ENCODE assay signal across 25 mouse cellular contexts in the genomic region with DNA sequence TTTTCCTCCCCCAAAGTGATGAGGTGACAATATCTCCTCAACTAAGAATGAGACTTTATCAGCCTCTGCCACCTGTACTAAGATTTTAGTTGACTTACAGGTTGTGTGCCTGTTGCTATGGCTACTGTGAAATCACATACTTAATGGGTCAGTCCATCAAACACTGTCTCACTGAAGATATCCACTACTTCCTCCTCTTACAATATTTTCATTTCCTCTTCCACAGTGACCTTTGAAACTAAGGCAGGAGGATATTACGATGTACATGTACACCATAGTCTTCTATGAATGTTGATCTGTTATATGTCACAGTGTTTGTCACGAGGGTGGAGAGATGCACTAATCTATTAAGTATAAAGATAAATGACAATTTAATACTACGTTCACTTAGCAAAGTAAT.
"Had no signal": no experiment of that assay in that cellular context is flagged by ENCODE, and none has a peak within 500 bp of the region (broad histone marks: within the 10 kb centered on the region; RNA-seq: fewer than 3 reads in every experiment).

No protein-coding gene starts in this region.

- H3K9ac ChIP-seq: forebrain, postnatal 0 days; heart, embryonic 13.5 days; heart, embryonic 15.5 days; hindbrain, embryonic 13.5 days; hindbrain, embryonic 15.5 days; kidney, embryonic 15.5 days; limb, embryonic 12.5 days; liver, embryonic 13.5 days had no signal

- H3K4me1 ChIP-seq: heart, embryonic 10.5 days; heart, embryonic 13.5 days; heart, embryonic 15.5 days; hindbrain, embryonic 13.5 days; hindbrain, embryonic 15.5 days; kidney, embryonic 15.5 days; limb, embryonic 10.5 days; limb, embryonic 12.5 days; liver, embryonic 13.5 days had no signal

- H3K27ac ChIP-seq: heart, embryonic 10.5 days; heart, embryonic 13.5 days; heart, embryonic 15.5 days; hindbrain, embryonic 13.5 days; hindbrain, embryonic 15.5 days; hindbrain, postnatal 0 days; kidney, embryonic 15.5 days; kidney, postnatal 0 days; left cerebral cortex, adult 2 months; limb, embryonic 10.5 days; limb, embryonic 12.5 days; liver, embryonic 13.5 days had no signal

- H3K36me3 ChIP-seq: heart, embryonic 10.5 days; heart, embryonic 13.5 days; heart, embryonic 15.5 days; hindbrain, embryonic 13.5 days; hindbrain, embryonic 15.5 days; kidney, embryonic 15.5 days; limb, embryonic 10.5 days; limb, embryonic 12.5 days; liver, embryonic 13.5 days had no signal

- H3K4me2 ChIP-seq: heart, embryonic 13.5 days; heart, embryonic 15.5 days; hindbrain, embryonic 13.5 days; hindbrain, embryonic 15.5 days; kidney, embryonic 15.5 days; limb, embryonic 12.5 days; liver, embryonic 11.5 days; liver, embryonic 13.5 days had no signal

- DNase-seq: forebrain, postnatal 0 days; gastrocnemius, postnatal 14 days; gastrocnemius, postnatal 36 days; heart, adult 18-20 months; heart, postnatal 14 days; heart, postnatal 36 days; kidney, adult 11 months; kidney, adult 2 months; kidney, adult 9 months; kidney, postnatal 14 days; kidney, postnatal 36 days; layer of hippocampus, adult 9-11 months; liver, embryonic 13.5 days had no signal

- ATAC-seq: forebrain, postnatal 0 days; hindbrain, postnatal 0 days had no signal

- H3K27me3 ChIP-seq: heart, embryonic 13.5 days; heart, embryonic 15.5 days; hindbrain, embryonic 13.5 days; hindbrain, embryonic 15.5 days; kidney, embryonic 15.5 days; limb, embryonic 12.5 days; liver, embryonic 13.5 days had no signal

- H3K9me3 ChIP-seq: heart, embryonic 10.5 days; heart, embryonic 13.5 days; heart, embryonic 15.5 days; hindbrain, embryonic 13.5 days; hindbrain, embryonic 15.5 days; kidney, embryonic 15.5 days; limb, embryonic 10.5 days; limb, embryonic 12.5 days; liver, embryonic 13.5 days had no signal

- H3K4me3 ChIP-seq: heart, embryonic 10.5 days; heart, embryonic 13.5 days; heart, embryonic 15.5 days; hindbrain, embryonic 13.5 days; hindbrain, embryonic 15.5 days; kidney, embryonic 15.5 days; left cerebral cortex, adult 2 months; limb, embryonic 10.5 days; limb, embryonic 12.5 days; liver, embryonic 13.5 days had no signal
